Mouse (Mus musculus) brain, adult 10 weeks (tissue): Measurements from ENCODE around the gene Ubxn10. TPM values are rescaled to one million over a fixed set of nuclear protein-coding genes. Genes with fewer than 3 reads are reported as not detected.

Source experiments
- polyA plus RNA-seq: library from polyadenylated mRNA; stranded (reverse); fragments of 350-450 nt; fragmentation: Illumina TruSeq; extraction: RNeasy Lipid Tissue Mini Kit (QIAGEN cat#74804); gene quantifications from one replicate; pipeline ENCODE4 v1.2.3, GENCODE M21; 2015; ENCODE audit warnings: low read depth, low replicate concordance

Gene Ubxn10
- polyA plus RNA-seq = 2.0 TPM

GRCm38 (mm10) chr4:138737031-138737430 is at the start of gene Ubxn10:
Gene Ubxn10 (minus strand): TSS chr4:138737167.

GRCm38 (mm10) chr4:138775435-138775834 is 38.5 kb upstream of the Ubxn10 start, which contains the start of gene Pla2g2d:
Gene Pla2g2d (plus strand): TSS chr4:138775735.

GRCm38 (mm10) chr4:138757416-138757815 is 20.4 kb upstream of the Ubxn10 start, which contains the start of gene Pla2g2f:
Gene Pla2g2f (minus strand): TSS chr4:138757626.

GRCm38 (mm10) chr4:138724354-138725126 is 12.4 kb downstream of the Ubxn10 start, which contains the start of gene Pla2g2c:
Gene Pla2g2c (plus strand): TSS chr4:138724792.

Other genes starting within 250 kb of the Ubxn10 start
- 2.4 TPM for gene Vwa5b1, start 101.3 kb downstream of the Ubxn10 start, polyA plus RNA-seq
- not detected for gene Pla2g2c, start 12.4 kb downstream of the Ubxn10 start, polyA plus RNA-seq
- 0.82 TPM for gene Pla2g2f, start 20.5 kb upstream of the Ubxn10 start, polyA plus RNA-seq
- 0.34 TPM for gene Pla2g2d, start 38.6 kb upstream of the Ubxn10 start, polyA plus RNA-seq
- gene Pla2g5, start 126.3 kb upstream of the Ubxn10 start, polyA plus RNA-seq = 2.1 TPM
- not detected for gene Gm13030, start 136.8 kb upstream of the Ubxn10 start, polyA plus RNA-seq
- gene Pla2g2e, start 140.8 kb upstream of the Ubxn10 start, polyA plus RNA-seq = not detected
- gene Otud3, start 176.8 kb upstream of the Ubxn10 start, polyA plus RNA-seq = 10.1 TPM
- gene Rnf186, start 229.9 kb upstream of the Ubxn10 start, polyA plus RNA-seq = not detected
- 1.5 TPM for gene Tmco4, start 235.7 kb upstream of the Ubxn10 start, polyA plus RNA-seq